Mouse (Mus musculus) testis, adult 2 months (tissue): ENCODE results near the gene Ppp1ca. TPM values are rescaled to one million over a fixed set of nuclear protein-coding genes. Genes with fewer than 3 reads are reported as not detected.

Source experiments
- H3K27ac ChIP-seq: fragments of 200-500 bp; 2 replicates; pipeline ENCODE4 v1.5.1; 2012; ENCODE audit warnings: low read depth, low read length; ENCODE audit not compliant: control insufficient read depth, insufficient read depth
- H3K27me3 ChIP-seq: fragments of 200-500 bp; 2 replicates; pipeline ENCODE4 v1.6.1; 2012; ENCODE audit warnings: mild to moderate bottlenecking, low read length, moderate library complexity; ENCODE audit not compliant: control insufficient read depth, insufficient read depth
- H3K36me3 ChIP-seq: fragments of 200-500 bp; 2 replicates; pipeline ENCODE4 v1.6.1; 2012; ENCODE audit warnings: mild to moderate bottlenecking, low read length; ENCODE audit not compliant: control insufficient read depth, insufficient read depth
- H3K4me1 ChIP-seq: fragments of 200-500 bp; 2 replicates; pipeline ENCODE4 v1.6.1; 2012; ENCODE audit warnings: low read length; ENCODE audit not compliant: control insufficient read depth, insufficient read depth
- H3K4me3 ChIP-seq: fragments of 200-500 bp; 2 replicates; pipeline ENCODE4 v1.5.1; 2012; ENCODE audit warnings: low read depth, mild to moderate bottlenecking, low read length, moderate library complexity, mixed read lengths; ENCODE audit not compliant: control insufficient read depth
- CTCF ChIP-seq: fragments of 200-500 bp; IDR thresholded peaks from 2 replicates; pipeline ENCODE4 v1.5.1; 2012; ENCODE audit warnings: low read depth, mild to moderate bottlenecking, inconsistent platforms, low read length, moderate library complexity; ENCODE audit not compliant: control insufficient read depth, insufficient read depth, insufficient replicate concordance
- POLR2A ChIP-seq: fragments of 200-500 bp; IDR thresholded peaks from 2 replicates; pipeline ENCODE4 v1.6.1; 2012; ENCODE audit warnings: low read depth, mild to moderate bottlenecking, inconsistent platforms, low read length, moderate library complexity; ENCODE audit not compliant: control insufficient read depth
- polyA plus RNA-seq: library from polyadenylated mRNA; depleted of rRNA; stranded (reverse); fragments of >200 nt; gene quantifications from 2 replicates; pipeline ENCODE4 v1.2.3, GENCODE M21; 2012

The Ppp1ca gene
- polyA plus RNA-seq, 1 experiment = 48.8 TPM

GRCm38 (mm10) chr19:4214071-4214770 lies 22.4 kb downstream of the Ppp1ca start, which contains the start of the genes Clcf1 and AC109138.7:
Clcf1 (plus strand) TSS chr19:4214238.
AC109138.7 (plus strand) TSS chr19:4214357.
- Histone ChIP-seq H3K4me1 (peaks cover 21% of the 10 kb centered on the region), H3K36me3 (no peaks in the 10 kb centered on the region), H3K4me3 (peak within 1 kb of the TSS; percentile 79), H3K27ac (no peak within 1 kb of the TSS), H3K27me3 (no peaks in the 10 kb centered on the region; the same call in 1 of the 2 replicates)
- TF ChIP-seq CTCF = no peak
- TF ChIP-seq POLR2A = no peak

GRCm38 (mm10) chr19:4214771-4215450 lies 23.0 kb downstream of the Ppp1ca start:
- peaks cover 21% of the 10 kb centered on the region for H3K4me1 ChIP-seq
- H3K27me3 ChIP-seq = no peaks in the 10 kb centered on the region; the same call in 1 of the 2 replicates
- no peak overlapping the region for H3K27ac ChIP-seq
- TF ChIP-seq CTCF = no peak
- TF ChIP-seq POLR2A = no peak
- no peaks in the 10 kb centered on the region for H3K36me3 ChIP-seq
- H3K4me3 ChIP-seq = peak overlapping the region; percentile 79

GRCm38 (mm10) chr19:4215451-4215840 lies 23.6 kb downstream of the Ppp1ca start:
- H3K4me1 ChIP-seq = peaks cover 21% of the 10 kb centered on the region
- H3K27ac ChIP-seq = no peak overlapping the region

GRCm38 (mm10) chr19:4216041-4216685 lies 24.3 kb downstream of the Ppp1ca start:
- no peak overlapping the region for H3K27ac ChIP-seq
- no peak overlapping the region for H3K4me3 ChIP-seq
- no peaks in the 10 kb centered on the region; the same call in 1 of the 2 replicates for H3K27me3 ChIP-seq
- peaks cover 21% of the 10 kb centered on the region for H3K4me1 ChIP-seq
- H3K36me3 ChIP-seq = no peaks in the 10 kb centered on the region
- peak; percentile 5; the same call in 1 of the 2 replicates for TF ChIP-seq CTCF
- no peak for TF ChIP-seq POLR2A

More at GRCm38 (mm10) chr19:4215451-4215840, 23.6 kb downstream of the Ppp1ca start:
- no peaks in the 10 kb centered on the region; the same call in 1 of the 2 replicates for H3K27me3 ChIP-seq
- peak overlapping the region; percentile 61 for H3K4me3 ChIP-seq
- no peaks in the 10 kb centered on the region for H3K36me3 ChIP-seq
- TF ChIP-seq POLR2A (no peak), CTCF (no peak)

GRCm38 (mm10) chr19:4217140-4217539 lies 25.3 kb downstream of the Ppp1ca start:
- peaks cover 21% of the 10 kb centered on the region for H3K4me1 ChIP-seq
- no peaks in the 10 kb centered on the region for H3K36me3 ChIP-seq
- no peak overlapping the region for H3K27ac ChIP-seq
- TF ChIP-seq CTCF (no peak), POLR2A (no peak)
- no peaks in the 10 kb centered on the region; the same call in 1 of the 2 replicates for H3K27me3 ChIP-seq
- H3K4me3 ChIP-seq = no peak overlapping the region

GRCm38 (mm10) chr19:4217855-4218254 lies 26.0 kb downstream of the Ppp1ca start:
- Histone ChIP-seq H3K27ac (no peak overlapping the region), H3K36me3 (no peaks in the 10 kb centered on the region), H3K4me1 (peaks cover 21% of the 10 kb centered on the region), H3K4me3 (no peak overlapping the region), H3K27me3 (no peaks in the 10 kb centered on the region; the same call in 1 of the 2 replicates)
- TF ChIP-seq POLR2A (no peak), CTCF (no peak)

GRCm38 (mm10) chr19:4218293-4218692 lies 26.4 kb downstream of the Ppp1ca start:
- peaks cover 18% of the 10 kb centered on the region for H3K4me1 ChIP-seq
- H3K27ac ChIP-seq = no peak overlapping the region
- TF ChIP-seq POLR2A = no peak
- no peak for TF ChIP-seq CTCF
- no peaks in the 10 kb centered on the region for H3K36me3 ChIP-seq
- no peak overlapping the region for H3K4me3 ChIP-seq
- no peaks in the 10 kb centered on the region; the same call in 1 of the 2 replicates for H3K27me3 ChIP-seq
